Mouse (Mus musculus): ENCODE measurements around the gene Fdx1l. TPM values are rescaled to one million over a fixed set of nuclear protein-coding genes. Genes with fewer than 3 reads are reported as not detected.

Gene Fdx1l
- polyA plus RNA-seq, 1 experiment from 2014 or later, result 46.5 TPM

GRCm38 (mm10) chr9:21104814-21105213 is 31.4 kb upstream of the Fdx1l start:
- Histone ChIP-seq H3K9me3 (ENCODE audit: control insufficient read depth, low read length) (no peaks in the 10 kb centered on the region), H3K4me1 (replicated peaks; ENCODE audit: control insufficient read depth, insufficient read depth, low read length) (no peaks in the 10 kb centered on the region), H3K9ac (ENCODE audit: low read length) (no peak overlapping the region), H3K36me3 (ENCODE audit: control insufficient read depth, insufficient read depth, low read length) (no peaks in the 10 kb centered on the region), H3K4me2 (ENCODE audit: low read depth, low read length) (no peak overlapping the region), H3K27ac (ENCODE audit: low read length) (no peak overlapping the region), H3K4me3 (ENCODE audit: low read length) (no peak overlapping the region), H3K27me3 (ENCODE audit: control insufficient read depth, insufficient read depth, low read depth, low read length) (no peaks in the 10 kb centered on the region)
- 73% methylated on average over 6 of the region's 6 CpGs for WGBS
- no peak for ATAC-seq (ENCODE audit: low read depth)

- no peaks in the 10 kb centered on the region for H3K4me1 ChIP-seq (replicated peaks; ENCODE audit: control insufficient read depth, insufficient read depth, low read length)
- 89% methylated on average over 2 of the region's 2 CpGs for WGBS
- no peak overlapping the region for H3K4me3 ChIP-seq (ENCODE audit: low read length)
- H3K4me2 ChIP-seq (ENCODE audit: low read depth, low read length), result no peak overlapping the region
- no peak overlapping the region for H3K9ac ChIP-seq (ENCODE audit: low read length)
- no peak overlapping the region for H3K27ac ChIP-seq (ENCODE audit: low read length)
- H3K27me3 ChIP-seq (ENCODE audit: control insufficient read depth, insufficient read depth, low read depth, low read length), result no peaks in the 10 kb centered on the region
- H3K9me3 ChIP-seq (ENCODE audit: control insufficient read depth, low read length), result no peaks in the 10 kb centered on the region
- no peak for ATAC-seq (ENCODE audit: low read depth)
- no peaks in the 10 kb centered on the region for H3K36me3 ChIP-seq (ENCODE audit: control insufficient read depth, insufficient read depth, low read length)
These were observed 28.7 kb upstream of the Fdx1l start for GRCm38 (mm10) chr9:21102076-21102475.

- H3K9ac ChIP-seq (ENCODE audit: low read length), result no peak overlapping the region; the same call in 1 of the 2 replicates
- 39% methylated on average over 15 of the region's 15 CpGs for WGBS
These were observed 27.2 kb upstream of the Fdx1l start for GRCm38 (mm10) chr9:21100447-21101161.

GRCm38 (mm10) chr9:21097793-21098192 is 24.4 kb upstream of the Fdx1l start:
- no peak overlapping the region for H3K27ac ChIP-seq (ENCODE audit: low read length)
- H3K9ac ChIP-seq (ENCODE audit: low read length), result no peak overlapping the region
- H3K36me3 ChIP-seq (ENCODE audit: control insufficient read depth, insufficient read depth, low read length), result no peaks in the 10 kb centered on the region
- ATAC-seq (ENCODE audit: low read depth), result no peak
- H3K4me3 ChIP-seq (ENCODE audit: low read length), result no peak overlapping the region
- H3K4me1 ChIP-seq (replicated peaks; ENCODE audit: control insufficient read depth, insufficient read depth, low read length), result no peaks in the 10 kb centered on the region
- H3K27me3 ChIP-seq (ENCODE audit: control insufficient read depth, insufficient read depth, low read depth, low read length), result no peaks in the 10 kb centered on the region
- no peak overlapping the region for H3K4me2 ChIP-seq (ENCODE audit: low read depth, low read length)
- 66% methylated on average over 8 of the region's 8 CpGs for WGBS
- H3K9me3 ChIP-seq (ENCODE audit: control insufficient read depth, low read length), result no peaks in the 10 kb centered on the region

More at GRCm38 (mm10) chr9:21100447-21101161, 27.2 kb upstream of the Fdx1l start:
- Histone ChIP-seq H3K27me3 (ENCODE audit: control insufficient read depth, insufficient read depth, low read depth, low read length) (no peaks in the 10 kb centered on the region), H3K36me3 (ENCODE audit: control insufficient read depth, insufficient read depth, low read length) (no peaks in the 10 kb centered on the region), H3K4me2 (ENCODE audit: low read depth, low read length) (peak overlapping the region; percentile 16; the same call in 1 of the 2 replicates), H3K9me3 (ENCODE audit: control insufficient read depth, low read length) (no peaks in the 10 kb centered on the region), H3K4me1 (replicated peaks; ENCODE audit: control insufficient read depth, insufficient read depth, low read length) (no peaks in the 10 kb centered on the region), H3K27ac (ENCODE audit: low read length) (no peak overlapping the region), H3K4me3 (ENCODE audit: low read length) (no peak overlapping the region)
- no peak for ATAC-seq (ENCODE audit: low read depth)

GRCm38 (mm10) chr9:21095958-21096357 is 22.5 kb upstream of the Fdx1l start:
- peaks cover under 1% of the 10 kb centered on the region; the same call in 1 of the 2 replicates for H3K4me1 ChIP-seq (replicated peaks; ENCODE audit: control insufficient read depth, insufficient read depth, low read length)
- H3K36me3 ChIP-seq (ENCODE audit: control insufficient read depth, insufficient read depth, low read length), result no peaks in the 10 kb centered on the region
- H3K4me2 ChIP-seq (ENCODE audit: low read depth, low read length), result no peak overlapping the region
- no peak overlapping the region for H3K4me3 ChIP-seq (ENCODE audit: low read length)
- H3K27me3 ChIP-seq (ENCODE audit: control insufficient read depth, insufficient read depth, low read depth, low read length), result no peaks in the 10 kb centered on the region
- no peak overlapping the region for H3K9ac ChIP-seq (ENCODE audit: low read length)
- 94% methylated on average over 4 of the region's 4 CpGs for WGBS
- no peak for ATAC-seq (ENCODE audit: low read depth)
- no peaks in the 10 kb centered on the region for H3K9me3 ChIP-seq (ENCODE audit: control insufficient read depth, low read length)
- H3K27ac ChIP-seq (ENCODE audit: low read length), result no peak overlapping the region

- no peak overlapping the region for H3K9ac ChIP-seq (ENCODE audit: low read length)
- H3K4me1 ChIP-seq (replicated peaks; ENCODE audit: control insufficient read depth, insufficient read depth, low read length), result peaks cover 9% of the 10 kb centered on the region
- peaks cover 7% of the 10 kb centered on the region for H3K36me3 ChIP-seq (ENCODE audit: control insufficient read depth, insufficient read depth, low read length)
- no peak overlapping the region for H3K4me3 ChIP-seq (ENCODE audit: low read length)
- no peak overlapping the region for H3K4me2 ChIP-seq (ENCODE audit: low read depth, low read length)
- H3K27me3 ChIP-seq (ENCODE audit: control insufficient read depth, insufficient read depth, low read depth, low read length), result no peaks in the 10 kb centered on the region
- H3K9me3 ChIP-seq (ENCODE audit: control insufficient read depth, low read length), result no peaks in the 10 kb centered on the region
- H3K27ac ChIP-seq (ENCODE audit: low read length), result no peak overlapping the region
- ATAC-seq (ENCODE audit: low read depth), result no peak
- WGBS, result 89% methylated on average over 9 of the region's 9 CpGs
These were observed 20.0 kb upstream of the Fdx1l start for GRCm38 (mm10) chr9:21093423-21093822.

GRCm38 (mm10) chr9:21091707-21092320 is 18.4 kb upstream of the Fdx1l start, which contains the start of the genes Gm38431 and Raver1:
Gene Gm38431 (minus strand): TSS chr9:21091997.
Gene Raver1 (minus strand): TSS chr9:21092008.
- Histone ChIP-seq H3K9me3 (ENCODE audit: control insufficient read depth, low read length) (no peaks in the 10 kb centered on the region), H3K36me3 (ENCODE audit: control insufficient read depth, insufficient read depth, low read length) (peaks cover 17% of the 10 kb centered on the region), H3K27ac (ENCODE audit: low read length) (peak within 1 kb of the TSS; percentile 88), H3K9ac (ENCODE audit: low read length) (peak within 1 kb of the TSS; percentile 83), H3K4me1 (replicated peaks; ENCODE audit: control insufficient read depth, insufficient read depth, low read length) (peaks cover 9% of the 10 kb centered on the region), H3K4me3 (ENCODE audit: low read length) (peak within 1 kb of the TSS; percentile 85), H3K4me2 (ENCODE audit: low read depth, low read length) (peak within 1 kb of the TSS; percentile 91), H3K27me3 (ENCODE audit: control insufficient read depth, insufficient read depth, low read depth, low read length) (no peaks in the 10 kb centered on the region)
- under 1% methylated on average over 54 of the region's 54 CpGs for WGBS
- peak; percentile 100 for ATAC-seq (ENCODE audit: low read depth)

GRCm38 (mm10) chr9:21090972-21091706 is 17.7 kb upstream of the Fdx1l start:
- no peaks in the 10 kb centered on the region for H3K9me3 ChIP-seq (ENCODE audit: control insufficient read depth, low read length)
- H3K4me1 ChIP-seq (replicated peaks; ENCODE audit: control insufficient read depth, insufficient read depth, low read length), result peaks cover 9% of the 10 kb centered on the region
- no peaks in the 10 kb centered on the region for H3K27me3 ChIP-seq (ENCODE audit: control insufficient read depth, insufficient read depth, low read depth, low read length)
- peak overlapping the region; percentile 83 for H3K9ac ChIP-seq (ENCODE audit: low read length)
- peak overlapping the region; percentile 85 for H3K4me3 ChIP-seq (ENCODE audit: low read length)
- peak; percentile 2; the same call in 1 of the 2 replicates for ATAC-seq (ENCODE audit: low read depth)
- 2% methylated on average over 24 of the region's 24 CpGs for WGBS
- H3K4me2 ChIP-seq (ENCODE audit: low read depth, low read length), result peak overlapping the region; percentile 91
- H3K36me3 ChIP-seq (ENCODE audit: control insufficient read depth, insufficient read depth, low read length), result peaks cover 22% of the 10 kb centered on the region
- peak overlapping the region; percentile 88 for H3K27ac ChIP-seq (ENCODE audit: low read length)

- H3K4me2 ChIP-seq (ENCODE audit: low read depth, low read length), result peak overlapping the region; percentile 91
- H3K36me3 ChIP-seq (ENCODE audit: control insufficient read depth, insufficient read depth, low read length), result peaks cover 28% of the 10 kb centered on the region
- H3K27me3 ChIP-seq (ENCODE audit: control insufficient read depth, insufficient read depth, low read depth, low read length), result no peaks in the 10 kb centered on the region
- H3K9ac ChIP-seq (ENCODE audit: low read length), result peak overlapping the region; percentile 83
- no peak overlapping the region for H3K27ac ChIP-seq (ENCODE audit: low read length)
- H3K4me1 ChIP-seq (replicated peaks; ENCODE audit: control insufficient read depth, insufficient read depth, low read length), result peaks cover 9% of the 10 kb centered on the region
- ATAC-seq (ENCODE audit: low read depth), result no peak
- 71% methylated on average over 1 of the region's 1 CpGs for WGBS
- peak overlapping the region; percentile 85 for H3K4me3 ChIP-seq (ENCODE audit: low read length)
- H3K9me3 ChIP-seq (ENCODE audit: control insufficient read depth, low read length), result no peaks in the 10 kb centered on the region
These were observed 17.1 kb upstream of the Fdx1l start for GRCm38 (mm10) chr9:21090537-21090936.

Data from lung, embryonic 16.5 days (tissue).